Mouse (Mus musculus) hindbrain, embryonic 15.5 days (tissue): ENCODE results near the gene Ldlrap1. TPM values are rescaled to one million over a fixed set of nuclear protein-coding genes. Genes with fewer than 3 reads are reported as not detected.
A peak's percentile ranks its signal among the peaks of the same experiment; 100 is the strongest.

Source experiments
- ATAC-seq: fragments of 200-750 bp; cut with Nextera tagmentation; 2 replicates; pipeline ENCODE4 v1.8.0; 2017; ENCODE audit warnings: low read depth, moderate number of reproducible peaks, moderate TSS enrichment; ENCODE audit not compliant: low FRiP score
- H3K27ac ChIP-seq: fragments of 300-500 bp; sonication (generic); replicated peaks from 2 replicates; pipeline ENCODE4 v1.5.1; 2015; ENCODE audit warnings: mild to moderate bottlenecking, inconsistent platforms
- H3K27me3 ChIP-seq: fragments of 300-500 bp; sonication (generic); 2 replicates; pipeline ENCODE4 v1.6.1; 2015; ENCODE audit warnings: control low read depth, inconsistent platforms
- H3K36me3 ChIP-seq: fragments of 300-500 bp; sonication (generic); 2 replicates; pipeline ENCODE4 v1.6.1; 2015; ENCODE audit warnings: control low read depth, inconsistent platforms
- H3K4me1 ChIP-seq: fragments of 300-500 bp; sonication (generic); replicated peaks from 2 replicates; pipeline ENCODE4 v1.6.1; 2015; ENCODE audit warnings: control low read depth, inconsistent platforms
- H3K4me2 ChIP-seq: fragments of 300-500 bp; sonication (generic); 2 replicates; pipeline ENCODE4 v1.6.1; 2015; ENCODE audit warnings: moderate library complexity, mild to moderate bottlenecking, inconsistent platforms
- H3K4me3 ChIP-seq: fragments of 300-500 bp; sonication (generic); 2 replicates; pipeline ENCODE4 v1.5.1; 2015; ENCODE audit warnings: mild to moderate bottlenecking, inconsistent platforms
- H3K9ac ChIP-seq: fragments of 300-500 bp; sonication (generic); 2 replicates; pipeline ENCODE4 v1.6.1; 2015; ENCODE audit warnings: inconsistent platforms
- H3K9me3 ChIP-seq: fragments of 300-500 bp; sonication (generic); 2 replicates; pipeline ENCODE4 v1.6.1; 2016; ENCODE audit warnings: control low read depth, inconsistent platforms
- WGBS: fragments of 180-500 bp; shearing (Covaris S2); methylation state at CpG from one replicate; pipeline ENCODE4 v1.1.7; 2015; 5-methylcytosine and 5-hydroxymethylcytosine counted together
- polyA plus RNA-seq: library from polyadenylated mRNA; unstranded; fragments of >200 nt; fragmentation: Nextera tagmentation; extraction: Ambion mirVana; gene quantifications from 2 replicates; pipeline ENCODE4 v1.2.1, GENCODE M21; 2015

Ldlrap1 gene
- polyA plus RNA-seq, 1 experiment from 2014 or later, result 2.7 TPM

- Histone ChIP-seq H3K4me3 (no peak overlapping the region), H3K36me3 (no peaks in the 10 kb centered on the region), H3K27me3 (no peaks in the 10 kb centered on the region), H3K27ac (no peak overlapping the region), H3K4me1 (no peaks in the 10 kb centered on the region), H3K9ac (no peak overlapping the region), H3K9me3 (no peaks in the 10 kb centered on the region), H3K4me2 (no peak overlapping the region)
- ATAC-seq, result no peak
- 67% methylated on average over 3 of the region's 3 CpGs for WGBS
These were observed 44.6 kb downstream of the Ldlrap1 start for GRCm38 (mm10) chr4:134723251-134723650.

DNA sequence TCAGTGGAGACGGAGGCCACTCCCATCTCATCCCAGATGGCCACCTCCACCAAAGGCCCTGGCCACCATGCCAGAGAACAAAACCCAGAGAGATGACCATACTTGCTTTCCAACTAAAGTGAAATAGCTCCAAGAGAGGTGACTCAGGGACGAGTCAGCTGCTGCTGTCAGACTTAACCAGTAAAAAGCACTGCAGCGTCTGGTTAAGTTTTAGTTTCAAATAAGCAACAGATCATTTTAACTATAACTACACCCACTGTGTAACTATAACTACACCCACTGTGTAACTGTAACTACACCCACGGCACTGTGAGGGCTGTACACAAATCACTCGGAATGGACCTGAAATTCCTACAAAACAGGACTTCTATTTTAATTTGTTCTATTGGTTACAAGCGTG is 46.7 kb downstream of the Ldlrap1 start:
- Histone ChIP-seq H3K9me3 (no peaks in the 10 kb centered on the region), H3K4me2 (no peak overlapping the region), H3K9ac (no peak overlapping the region), H3K27me3 (no peaks in the 10 kb centered on the region), H3K36me3 (no peaks in the 10 kb centered on the region), H3K4me1 (peaks cover 6% of the 10 kb centered on the region; the same call in 1 of the 2 replicates), H3K4me3 (no peak overlapping the region), H3K27ac (no peak overlapping the region)
- WGBS, result 92% methylated on average over 6 of the region's 6 CpGs
- no peak for ATAC-seq

DNA sequence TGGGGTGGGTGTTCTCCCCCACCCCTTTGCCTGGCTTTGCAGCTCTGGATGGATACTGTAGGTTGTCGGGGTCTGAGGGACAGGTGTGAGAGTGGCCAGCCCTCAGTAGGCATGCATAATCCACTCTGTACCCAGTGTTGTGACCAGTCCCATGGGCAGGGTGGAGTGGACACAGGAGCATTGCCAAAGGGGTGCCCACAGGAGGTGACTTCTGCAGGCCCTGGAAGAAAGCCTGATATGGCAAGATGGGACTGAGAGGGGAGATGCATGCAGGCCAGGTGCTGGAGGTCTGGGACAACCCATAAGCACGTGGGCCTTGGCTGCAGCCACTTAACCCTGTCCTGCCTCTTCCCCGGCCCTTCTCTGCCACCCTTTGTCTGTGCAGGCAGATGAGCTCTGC is 47.5 kb downstream of the Ldlrap1 start:
- H3K27ac ChIP-seq, result no peak overlapping the region
- H3K36me3 ChIP-seq, result no peaks in the 10 kb centered on the region
- no peak overlapping the region for H3K9ac ChIP-seq
- no peaks in the 10 kb centered on the region for H3K27me3 ChIP-seq
- no peak overlapping the region for H3K4me2 ChIP-seq
- 76% methylated on average over 3 of the region's 3 CpGs for WGBS
- H3K4me3 ChIP-seq, result no peak overlapping the region
- no peak for ATAC-seq
- H3K9me3 ChIP-seq, result no peaks in the 10 kb centered on the region
- peaks cover 6% of the 10 kb centered on the region; the same call in 1 of the 2 replicates for H3K4me1 ChIP-seq

- no peak overlapping the region for H3K9ac ChIP-seq
- no peak for ATAC-seq
- WGBS, result 85% methylated on average over 8 of the region's 8 CpGs
- H3K4me2 ChIP-seq, result no peak overlapping the region
- H3K9me3 ChIP-seq, result no peaks in the 10 kb centered on the region
- H3K27ac ChIP-seq, result no peak overlapping the region
- no peaks in the 10 kb centered on the region for H3K36me3 ChIP-seq
- no peak overlapping the region for H3K4me3 ChIP-seq
- H3K4me1 ChIP-seq, result peaks cover 6% of the 10 kb centered on the region; the same call in 1 of the 2 replicates
- no peaks in the 10 kb centered on the region for H3K27me3 ChIP-seq
These were observed 48.3 kb downstream of the Ldlrap1 start for GRCm38 (mm10) chr4:134719489-134719888.

DNA sequence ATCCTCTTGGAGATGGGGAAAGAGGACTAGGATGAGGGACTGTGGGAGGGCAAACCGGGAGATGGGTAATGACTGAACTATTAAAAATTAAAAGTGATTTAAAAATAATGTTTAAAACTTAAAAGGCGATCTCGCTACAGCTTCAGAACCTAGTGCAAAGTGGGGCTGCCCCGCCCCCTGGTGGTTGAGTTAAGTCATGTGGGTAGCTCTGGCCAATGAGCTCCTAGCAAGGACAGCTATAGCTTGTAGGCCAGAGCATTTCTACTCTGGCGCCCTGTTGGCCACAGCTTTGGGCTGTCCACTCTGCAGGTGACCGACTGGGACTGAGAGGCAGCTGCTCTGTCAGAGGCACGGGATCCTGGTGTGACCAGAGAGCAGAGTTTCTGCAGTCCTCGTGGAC is 53.9 kb downstream of the Ldlrap1 start:
- Histone ChIP-seq H3K4me2 (peak overlapping the region; percentile 31; the same call in 1 of the 2 replicates), H3K4me1 (peaks cover 6% of the 10 kb centered on the region; the same call in 1 of the 2 replicates), H3K9ac (no peak overlapping the region), H3K4me3 (no peak overlapping the region), H3K27ac (no peak overlapping the region), H3K9me3 (no peaks in the 10 kb centered on the region), H3K27me3 (no peaks in the 10 kb centered on the region), H3K36me3 (no peaks in the 10 kb centered on the region)
- ATAC-seq, result peak; percentile 89
- 6% methylated on average over 8 of the region's 8 CpGs for WGBS

GRCm38 (mm10) chr4:134705311-134705710 is 62.5 kb downstream of the Ldlrap1 start:
- ATAC-seq, result no peak
- Histone ChIP-seq H3K27me3 (no peaks in the 10 kb centered on the region), H3K4me1 (peaks cover 48% of the 10 kb centered on the region), H3K9ac (no peak overlapping the region), H3K36me3 (no peaks in the 10 kb centered on the region), H3K4me3 (peak overlapping the region; percentile 70), H3K4me2 (peak overlapping the region; percentile 99), H3K9me3 (no peaks in the 10 kb centered on the region), H3K27ac (peak overlapping the region; percentile 85)
- 45% methylated on average over 5 of the region's 5 CpGs for WGBS

DNA sequence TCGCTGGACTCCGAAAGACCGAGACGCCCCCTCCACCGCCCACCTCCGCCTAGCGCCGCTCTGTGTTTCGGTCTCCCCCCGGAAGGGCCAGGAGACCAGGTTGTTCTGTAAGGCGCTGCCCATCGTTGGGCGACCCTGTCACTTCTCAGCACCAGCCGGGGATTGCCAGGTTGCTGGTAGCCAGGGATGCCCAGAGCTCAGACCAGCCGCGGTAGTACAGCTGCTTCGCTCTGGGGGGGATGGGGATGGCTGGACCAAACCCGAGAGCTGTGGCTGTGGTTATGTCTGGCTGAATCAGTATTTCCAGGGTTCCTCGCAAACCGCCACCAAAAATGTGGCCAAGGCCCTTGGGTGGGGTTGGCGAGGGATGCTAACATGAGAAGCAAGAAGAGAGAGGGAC is 63.2 kb downstream of the Ldlrap1 start:
- Histone ChIP-seq H3K4me3 (peak overlapping the region; percentile 70), H3K9me3 (no peaks in the 10 kb centered on the region), H3K36me3 (no peaks in the 10 kb centered on the region), H3K4me2 (peak overlapping the region; percentile 99), H3K27ac (peak overlapping the region; percentile 85), H3K4me1 (peaks cover 48% of the 10 kb centered on the region), H3K9ac (peak overlapping the region; percentile 65), H3K27me3 (no peaks in the 10 kb centered on the region)
- ATAC-seq, result no peak
- 0% methylated on average over 21 of the region's 21 CpGs for WGBS

GRCm38 (mm10) chr4:134703835-134704546 is 63.8 kb downstream of the Ldlrap1 start, which contains the start of gene Man1c1:
TSS of gene Man1c1 (minus strand) at chr4:134704290.
- H3K4me3 ChIP-seq, result peak within 1 kb of the TSS; percentile 70
- H3K36me3 ChIP-seq, result no peaks in the 10 kb centered on the region
- no peaks in the 10 kb centered on the region for H3K9me3 ChIP-seq
- peak; percentile 95 for ATAC-seq
- peak within 1 kb of the TSS; percentile 85 for H3K27ac ChIP-seq
- H3K27me3 ChIP-seq, result no peaks in the 10 kb centered on the region
- H3K4me2 ChIP-seq, result peak within 1 kb of the TSS; percentile 99
- H3K9ac ChIP-seq, result peak within 1 kb of the TSS; percentile 70
- H3K4me1 ChIP-seq, result peaks cover 48% of the 10 kb centered on the region
- WGBS, result under 1% methylated on average over 74 of the region's 81 CpGs

DNA sequence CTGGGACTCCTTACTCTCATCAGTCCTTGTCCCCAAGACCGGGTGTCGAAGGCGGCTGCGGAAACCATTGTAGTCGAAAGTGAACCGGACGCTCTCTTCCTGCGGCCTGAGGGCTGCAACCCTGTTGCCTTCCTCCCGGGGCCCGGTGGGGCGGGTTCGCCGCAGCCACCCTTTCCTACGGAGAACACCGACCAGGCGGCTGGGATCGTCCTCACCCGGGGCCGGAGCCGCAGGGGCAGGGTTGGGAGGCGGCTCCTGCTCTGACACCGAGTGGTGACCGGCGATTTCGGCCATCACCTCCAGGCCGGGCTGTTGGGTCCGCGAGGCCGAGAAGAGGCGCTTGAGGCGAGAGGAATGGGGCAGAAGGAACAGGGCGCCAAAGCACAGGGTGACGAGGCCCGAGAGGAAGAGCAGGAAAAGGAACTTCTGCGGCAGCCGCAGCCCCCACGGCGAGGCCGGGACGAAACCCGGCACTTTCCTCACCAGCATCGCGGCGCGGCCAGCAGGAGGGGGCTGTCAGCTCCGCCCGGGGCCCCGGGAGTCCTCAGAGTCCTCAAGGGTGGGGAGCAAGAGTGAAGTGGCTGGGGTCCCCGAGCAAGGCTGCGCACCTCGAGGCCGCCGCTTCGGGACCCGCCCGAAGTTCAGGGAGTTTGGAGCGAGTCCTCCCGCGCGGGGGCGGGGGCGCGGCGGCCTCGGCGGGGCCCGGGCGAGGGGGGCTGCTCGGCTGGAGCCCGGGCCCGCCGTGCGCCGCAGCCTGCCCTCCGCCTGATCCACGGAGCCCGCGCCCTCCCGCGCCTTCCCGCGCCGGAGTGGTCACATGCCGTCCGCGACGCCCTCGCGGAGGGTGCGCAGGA is 64.6 kb downstream of the Ldlrap1 start:
- peaks cover 48% of the 10 kb centered on the region for H3K4me1 ChIP-seq
- ATAC-seq, result no peak; the same call in 1 of the 2 replicates
- H3K27ac ChIP-seq, result peak overlapping the region; percentile 73

GRCm38 (mm10) chr4:134701934-134702333 is 65.9 kb downstream of the Ldlrap1 start:
- ATAC-seq, result no peak
- Histone ChIP-seq H3K4me3 (peak overlapping the region; percentile 70), H3K36me3 (no peaks in the 10 kb centered on the region), H3K4me2 (peak overlapping the region; percentile 99), H3K27me3 (no peaks in the 10 kb centered on the region), H3K4me1 (peaks cover 51% of the 10 kb centered on the region), H3K9me3 (no peaks in the 10 kb centered on the region), H3K9ac (peak overlapping the region; percentile 70; the same call in 1 of the 2 replicates), H3K27ac (no peak overlapping the region; the same call in none of the 2 replicates)
- WGBS, result 27% methylated on average over 6 of the region's 6 CpGs

More for the DNA sequence above, 64.6 kb downstream of the Ldlrap1 start:
- H3K27me3 ChIP-seq, result no peaks in the 10 kb centered on the region
- peak overlapping the region; percentile 70 for H3K4me3 ChIP-seq
- no peaks in the 10 kb centered on the region for H3K36me3 ChIP-seq
- H3K9me3 ChIP-seq, result no peaks in the 10 kb centered on the region
- H3K4me2 ChIP-seq, result peak overlapping the region; percentile 99
- H3K9ac ChIP-seq, result peak overlapping the region; percentile 70
- under 1% methylated on average over 73 of the region's 90 CpGs for WGBS

- WGBS, result 94% methylated on average over 2 of the region's 2 CpGs
- ATAC-seq, result no peak
- H3K4me1 ChIP-seq, result peaks cover 56% of the 10 kb centered on the region
- H3K27me3 ChIP-seq, result no peaks in the 10 kb centered on the region
- no peak overlapping the region for H3K9ac ChIP-seq
- H3K27ac ChIP-seq, result no peak overlapping the region
- no peaks in the 10 kb centered on the region for H3K9me3 ChIP-seq
- H3K4me2 ChIP-seq, result peak overlapping the region; percentile 99
- peak overlapping the region; percentile 70 for H3K4me3 ChIP-seq
- H3K36me3 ChIP-seq, result no peaks in the 10 kb centered on the region
These were observed 66.9 kb downstream of the Ldlrap1 start for GRCm38 (mm10) chr4:134700911-134701310.
